Comparison of ENCODE assay signal across 14 mouse cellular contexts in the genomic region with DNA sequence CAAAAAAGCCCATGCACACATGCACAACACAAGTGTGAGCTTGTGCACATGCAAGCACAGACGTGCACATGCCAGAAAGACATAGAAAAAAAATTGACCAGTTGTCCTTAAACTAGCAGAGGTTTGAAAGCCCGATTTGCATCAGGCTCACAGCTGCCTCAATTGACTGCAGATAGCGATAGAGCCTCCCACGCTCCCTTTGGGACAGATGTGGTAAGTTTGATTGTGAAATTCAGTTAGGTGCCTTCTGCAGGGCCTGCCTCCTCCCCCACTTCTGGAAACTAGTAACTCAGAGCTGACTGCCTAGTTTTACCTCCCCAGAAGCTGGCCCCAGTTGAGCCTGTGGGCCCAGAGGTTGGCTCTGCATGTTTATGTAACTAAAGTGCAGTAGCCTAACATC. TPM values are rescaled to one million over a fixed set of nuclear protein-coding genes. Genes with fewer than 3 reads are reported as not detected.
DNase-seq lines count a peak whose midpoint lies in the region; ATAC-seq lines count a peak whose summit lies in the region.
"Had no signal": no experiment of that assay in that cellular context is flagged by ENCODE, and none has a peak within 500 bp of the region (broad histone marks: within the 10 kb centered on the region; RNA-seq: fewer than 3 reads in every experiment).

No protein-coding gene starts in this region.

- peaks cover 20% of the 10 kb centered on the region for H3K4me1 ChIP-seq in heart, embryonic 10.5 days
- 0 out of 2 replicates have a peak, but pooled peaks cover 3% of the 10 kb centered on the region for H3K4me1 ChIP-seq in intestine, embryonic 16.5 days (ENCODE audit: control insufficient read depth, insufficient read depth, low read length)

- H3K4me2 ChIP-seq in intestine, embryonic 16.5 days (ENCODE audit: low read depth, low read length): no peak overlapping the region

- no peak overlapping the region for H3K9ac ChIP-seq in intestine, embryonic 16.5 days (ENCODE audit: low read depth, low read length)

- WGBS in heart, embryonic 10.5 days: 72% methylated on average over 4 of the region's 4 CpGs
- 73% methylated on average over 4 of the region's 4 CpGs for WGBS in intestine, embryonic 16.5 days

- no peaks in the 10 kb centered on the region for H3K27me3 ChIP-seq in heart, embryonic 10.5 days (ENCODE audit: insufficient read depth, poor library complexity, severe bottlenecking)
- no peaks in the 10 kb centered on the region for H3K27me3 ChIP-seq in intestine, embryonic 16.5 days (replicated peaks; ENCODE audit: control insufficient read depth, insufficient read depth, low read length)

- H3K27ac ChIP-seq in heart, embryonic 10.5 days: no peak overlapping the region
- no peak overlapping the region for H3K27ac ChIP-seq in intestine, embryonic 16.5 days (ENCODE audit: low read length)
- H3K27ac ChIP-seq: limb, embryonic 10.5 days had no signal

- H3K9me3 ChIP-seq in heart, embryonic 10.5 days: no peaks in the 10 kb centered on the region
- H3K9me3 ChIP-seq in intestine, embryonic 16.5 days (ENCODE audit: control insufficient read depth, low read length): no peaks in the 10 kb centered on the region
- H3K9me3 ChIP-seq: limb, embryonic 10.5 days had no signal

- peaks cover 17% of the 10 kb centered on the region for H3K36me3 ChIP-seq in heart, embryonic 10.5 days
- H3K36me3 ChIP-seq in intestine, embryonic 16.5 days (ENCODE audit: control insufficient read depth, insufficient read depth, low read length): no peaks in the 10 kb centered on the region
- H3K36me3 ChIP-seq: limb, embryonic 10.5 days had no signal

- peak; percentile 73 for DNase-seq in CD4-positive, CD25-positive, alpha-beta regulatory T cell, adult 2 months (ENCODE audit: low read depth, low spot score)
- DNase-seq in NIH3T3 (ENCODE audit: low read depth): peak; percentile 56
- peak; percentile 67 for DNase-seq in naive thymus-derived CD4-positive, alpha-beta T cell, adult 2 months (ENCODE audit: low read depth)
- DNase-seq in heart, embryonic 10.5 days (ENCODE audit: low spot score): no peak
- no peak for DNase-seq in Muller cell, postnatal 12 days (ENCODE audit: inconsistent ontology term)
- no peak for DNase-seq in heart, adult 11 months
- DNase-seq: cerebellum, postnatal 25 days; gastrocnemius, postnatal 36 days; kidney, adult 8-10 months; layer of hippocampus, adult 9-11 months had no signal

- H3K4me3 ChIP-seq in heart, embryonic 10.5 days: no peak overlapping the region
- no peak overlapping the region for H3K4me3 ChIP-seq in intestine, embryonic 16.5 days (ENCODE audit: low read length)
- H3K4me3 ChIP-seq: erythroblast, embryonic 14.5 days; limb, embryonic 10.5 days had no signal

- ATAC-seq in inflammation-experienced regulatory T-cells, adult 6 months: peak; percentile 65
- no peak for ATAC-seq in intestine, embryonic 16.5 days

RNA-seq across cellular contexts. Expression of gene Rgs10, which starts 19.9 kb away (rescaled TPM):
- polyA plus RNA-seq in inflammation-experienced regulatory T-cells, adult 6 months (2017; shearing (Covaris generic)): 100 to 1,000 TPM in 2 of 3 experiments, 10 to 100 TPM in 1; 53.2 to 448 (median 275) TPM
- polyA plus RNA-seq in heart, embryonic 10.5 days (2016; fragmentation: Nextera tagmentation; extraction: Ambion mirVana): 16.4 and 19.3 TPM in 2 replicates
- polyA plus RNA-seq in intestine, embryonic 16.5 days (2015; fragmentation: Nextera tagmentation; extraction: Ambion mirVana): 28.1 and 30.3 TPM in 2 replicates

Comparison
In these comparisons a context has a peak if more than half of its experiments do, and no peak if none do; other contexts are left out.
1. DNase-seq: peak in CD4-positive, CD25-positive, alpha-beta regulatory T cell, adult 2 months (single experiment), NIH3T3 (single experiment) and naive thymus-derived CD4-positive, alpha-beta T cell, adult 2 months (single experiment); none in heart, embryonic 10.5 days (single experiment), Muller cell, postnatal 12 days (single experiment) and heart, adult 11 months (single experiment).